Mouse (Mus musculus): ENCODE data around the gene Ano2.

Ano2 gene

DNA sequence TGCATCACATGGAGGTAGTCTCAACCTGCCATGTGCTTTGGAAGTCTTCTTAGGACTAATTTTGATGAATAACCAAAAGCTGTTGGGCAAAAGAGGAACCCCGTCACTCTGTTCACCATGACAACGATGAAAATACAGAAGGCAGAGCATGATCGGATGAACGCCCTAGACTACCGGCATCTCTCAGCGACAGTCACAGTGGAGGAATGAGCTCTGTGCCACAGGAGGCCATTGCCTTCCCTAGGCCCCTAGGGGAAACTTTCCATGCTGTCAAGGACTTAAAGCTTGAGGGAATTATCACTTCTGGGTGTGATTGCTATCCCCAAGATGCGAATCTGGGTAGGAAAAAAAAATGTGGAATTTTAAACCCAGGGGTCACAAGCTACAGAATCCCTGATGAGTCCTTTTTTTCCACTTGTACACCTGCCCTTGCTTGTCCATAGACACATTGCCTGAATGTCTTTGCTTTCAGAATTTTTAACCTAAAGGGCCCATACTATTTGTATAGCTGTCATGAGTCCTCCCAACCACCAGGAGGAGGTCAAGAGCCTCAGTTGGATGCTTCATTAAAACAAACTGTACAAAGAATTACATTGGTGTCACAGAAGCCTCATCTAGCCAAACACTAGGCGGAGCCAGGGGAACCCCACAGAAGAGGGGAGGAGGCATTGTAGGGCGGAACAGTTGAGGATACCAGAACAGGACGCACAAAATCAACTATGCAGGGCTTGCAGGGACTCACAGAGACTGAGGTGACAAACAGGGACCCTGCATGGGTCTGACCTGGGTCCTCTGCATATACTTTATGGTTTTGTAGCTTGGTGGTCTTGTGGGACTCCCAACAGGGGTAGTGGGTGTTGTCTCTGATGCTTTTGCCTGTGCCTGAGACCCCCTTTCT, 53.2 kb downstream of the Ano2 start:
- DNase-seq (ENCODE audit: low read depth, low spot score) = no peak

DNA sequence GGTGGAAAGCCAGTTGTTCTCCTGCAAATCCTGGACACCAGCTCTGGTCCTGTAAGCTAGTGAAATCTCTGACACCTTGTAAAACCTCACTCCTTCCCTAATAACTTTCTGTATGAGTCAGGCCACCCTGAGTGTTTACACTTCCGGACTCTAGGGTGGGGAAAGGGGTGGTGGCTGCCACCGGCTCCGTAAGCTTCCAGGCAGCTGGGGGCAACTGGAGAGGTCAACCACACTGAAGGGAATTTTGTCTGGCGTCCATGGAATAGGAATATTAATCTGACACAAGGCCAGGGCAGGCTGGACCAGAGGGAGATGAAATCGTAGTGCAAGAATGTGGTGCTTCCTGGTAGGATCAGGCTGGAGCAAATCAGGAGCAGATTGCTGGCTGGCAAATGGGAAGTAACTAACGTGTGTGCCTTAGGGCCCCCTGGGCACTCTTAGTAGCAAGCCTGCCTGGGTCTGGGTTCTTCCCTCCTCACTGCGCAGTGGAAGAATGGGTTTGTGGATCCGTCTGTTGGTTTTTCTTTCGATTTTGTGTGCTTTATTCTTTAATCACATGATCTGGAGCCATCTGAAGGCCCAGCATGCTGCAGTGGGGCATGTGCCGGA, 57.2 kb downstream of the Ano2 start:
- DNase-seq (ENCODE audit: low read depth, low spot score) = peak; percentile 88

DNA sequence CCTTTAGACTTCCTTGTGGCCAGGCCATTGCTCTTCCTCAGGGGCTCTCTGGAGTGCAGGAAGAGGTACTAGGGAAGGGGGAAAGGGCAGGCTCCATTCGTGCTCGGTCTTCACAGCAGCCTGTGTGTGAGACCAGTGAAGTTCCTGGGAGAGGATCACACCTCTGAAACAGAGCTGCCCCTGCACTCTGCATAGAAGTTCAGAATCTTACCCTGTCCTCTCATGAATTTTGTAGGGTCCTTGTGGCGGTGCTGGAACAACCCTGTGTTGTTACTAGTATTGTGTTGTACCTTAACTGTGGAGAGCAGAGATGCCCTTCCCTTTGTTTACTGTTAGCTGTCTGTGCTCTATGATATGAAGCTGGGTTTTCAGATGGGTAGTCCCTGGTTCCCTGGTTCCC, 58.4 kb downstream of the Ano2 start:
- DNase-seq (ENCODE audit: low read depth, low spot score) = no peak

DNA sequence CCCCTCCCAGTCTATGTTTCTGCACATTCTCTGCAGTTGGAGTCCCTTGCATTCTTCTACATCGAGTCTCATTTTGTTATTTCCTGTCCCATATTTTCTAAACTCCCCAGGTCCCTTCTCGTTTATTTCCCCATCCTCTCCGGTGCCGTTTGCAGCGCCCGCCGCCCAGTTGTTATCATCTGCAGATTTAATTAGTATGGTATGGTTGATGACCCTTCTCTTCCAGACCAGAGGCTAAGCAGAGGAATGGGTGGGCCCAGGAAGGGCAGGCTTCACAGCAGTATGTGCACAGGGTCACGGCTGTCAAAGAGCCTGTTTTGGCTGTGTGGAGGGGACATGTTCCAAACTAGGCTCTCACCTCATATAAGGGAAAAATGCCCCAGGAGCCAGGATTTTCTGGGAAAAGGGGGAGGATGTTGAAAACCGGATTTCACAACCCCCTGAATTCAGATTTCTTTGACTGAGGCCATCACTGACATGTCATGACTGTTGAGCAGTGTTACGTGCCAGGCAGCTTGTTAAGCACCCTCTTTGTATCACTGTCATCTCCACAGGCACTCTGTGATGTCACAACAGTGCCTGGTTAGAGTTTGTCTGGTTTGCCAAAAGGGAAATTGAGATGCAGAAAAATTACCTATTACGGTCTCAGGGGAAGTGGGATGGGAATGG, 72.8 kb downstream of the Ano2 start:
- DNase-seq (ENCODE audit: low read depth, low spot score) = no peak

DNA sequence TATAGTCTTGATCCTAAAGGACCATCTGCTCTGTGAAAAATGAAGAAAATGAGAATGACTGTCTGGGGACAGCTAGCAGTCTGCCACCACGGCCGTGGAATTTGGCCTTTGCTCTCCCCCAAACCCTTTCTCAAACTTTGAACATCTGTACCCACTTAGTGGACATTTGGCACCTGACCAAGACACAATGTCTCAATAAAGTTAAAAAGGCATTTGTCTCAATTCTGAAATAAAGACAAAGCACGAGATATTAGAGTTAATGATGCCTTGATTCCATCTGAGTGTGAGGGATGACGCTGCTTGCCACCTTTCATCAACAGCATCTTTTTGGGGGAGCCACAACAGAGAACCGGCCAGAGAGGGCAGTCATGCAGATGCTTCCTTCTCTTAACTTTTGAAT, 83.0 kb downstream of the Ano2 start:
- peak; percentile 5 for DNase-seq (ENCODE audit: low read depth, low spot score)

DNA sequence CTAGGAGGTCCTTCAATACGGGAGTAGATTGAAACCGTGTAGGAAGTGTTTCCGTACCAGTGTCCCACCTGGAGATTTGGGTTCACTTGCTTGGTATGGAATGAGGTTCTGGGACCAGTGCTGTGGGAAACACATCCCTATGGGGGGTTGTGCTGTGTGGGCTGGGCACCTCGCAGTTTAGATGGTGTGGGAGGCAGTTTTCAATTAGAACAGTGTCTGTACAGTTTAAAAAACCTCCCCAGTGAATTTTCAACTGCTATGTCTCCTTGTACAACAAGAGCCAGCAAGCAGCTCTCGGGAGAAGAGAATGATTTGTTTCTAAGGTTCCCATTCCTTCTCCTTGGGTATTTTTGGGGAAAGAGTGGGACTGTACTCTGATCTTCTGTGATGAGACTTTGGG, 86.1 kb downstream of the Ano2 start:
- no peak for DNase-seq (ENCODE audit: low read depth, low spot score)

DNA sequence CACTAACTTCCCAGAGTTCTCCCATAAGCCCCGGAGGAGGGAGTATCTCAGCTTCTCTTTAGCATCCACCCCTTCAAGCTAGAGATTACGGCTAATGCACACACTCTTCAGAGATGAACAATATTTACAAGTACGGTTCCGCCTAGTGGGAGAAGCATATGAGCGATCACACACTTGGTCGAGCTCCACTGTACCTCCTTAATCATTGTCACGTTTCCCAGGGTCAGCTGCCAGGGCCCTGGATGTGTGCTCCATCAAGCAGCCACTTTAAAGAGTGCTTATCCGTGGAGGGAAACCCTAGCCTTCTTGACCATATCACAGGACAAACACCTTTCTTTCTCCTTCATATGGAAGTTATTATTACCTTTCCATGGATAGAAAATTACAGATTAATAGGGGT, 112.7 kb downstream of the Ano2 start:
- no peak for DNase-seq (ENCODE audit: low read depth, low spot score)

DNA sequence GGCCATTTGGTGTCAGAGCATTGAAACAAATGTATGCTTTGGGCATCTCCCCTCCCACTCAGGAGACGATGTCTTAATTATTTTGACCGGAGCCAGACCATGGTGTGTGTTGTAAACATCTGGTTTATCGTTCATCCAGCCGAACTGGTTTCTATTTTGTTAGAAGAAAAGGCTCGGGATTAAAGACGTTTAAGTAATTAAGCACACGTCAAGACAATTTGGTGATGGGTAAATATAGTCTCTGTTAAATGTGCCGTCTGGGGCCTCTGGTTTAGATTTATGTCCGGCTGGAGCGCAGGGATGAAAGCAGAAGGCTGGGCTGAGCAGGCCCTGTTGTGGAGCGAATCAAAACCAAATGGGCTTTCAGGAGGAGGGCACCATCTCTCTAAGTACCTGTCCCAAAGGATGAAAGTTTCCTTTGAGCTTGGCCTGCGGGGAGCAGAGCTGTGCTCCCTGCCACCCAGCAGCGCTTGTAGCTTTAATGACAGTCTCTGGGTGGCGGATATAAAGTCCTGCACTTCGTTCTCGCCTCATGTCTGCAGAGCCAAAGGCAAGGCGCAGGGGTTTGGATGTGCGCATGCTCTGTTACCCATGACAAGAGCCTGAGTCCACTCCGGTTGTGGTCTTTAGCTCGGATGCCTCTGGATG, 113.3 kb downstream of the Ano2 start:
- no peak for DNase-seq (ENCODE audit: low read depth, low spot score)

DNA sequence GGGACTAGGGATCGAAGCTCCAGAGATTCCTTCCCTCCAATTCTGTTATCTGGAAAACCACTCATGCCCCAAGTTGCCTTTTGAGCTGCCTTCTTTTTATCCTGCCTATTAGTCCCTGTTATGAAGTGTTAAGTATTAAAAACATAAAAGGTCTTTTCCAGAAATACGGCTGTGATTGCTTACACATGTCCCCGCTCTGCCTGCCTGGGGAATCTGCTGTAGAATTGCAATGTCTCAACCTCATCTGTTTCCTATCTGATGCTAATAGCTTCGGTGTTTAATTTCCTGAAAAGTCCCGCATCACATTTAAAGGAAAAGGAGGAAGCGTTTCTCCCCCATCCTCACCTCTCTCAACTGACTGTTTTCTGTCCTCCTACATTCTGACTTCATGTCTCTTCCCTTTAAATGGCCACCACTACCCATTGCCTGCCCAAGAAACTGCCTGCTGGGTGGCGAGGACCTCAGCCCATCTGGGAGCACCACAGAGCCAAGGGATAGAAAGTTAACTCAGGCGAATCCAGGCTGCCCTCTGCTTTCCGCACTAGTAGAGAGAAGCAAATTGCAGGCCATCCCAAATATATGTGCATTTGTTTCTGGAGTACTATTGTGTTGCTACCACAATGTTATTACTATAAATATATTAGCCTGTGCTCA, 118.9 kb downstream of the Ano2 start:
- no peak for DNase-seq (ENCODE audit: low read depth, low spot score)

DNA sequence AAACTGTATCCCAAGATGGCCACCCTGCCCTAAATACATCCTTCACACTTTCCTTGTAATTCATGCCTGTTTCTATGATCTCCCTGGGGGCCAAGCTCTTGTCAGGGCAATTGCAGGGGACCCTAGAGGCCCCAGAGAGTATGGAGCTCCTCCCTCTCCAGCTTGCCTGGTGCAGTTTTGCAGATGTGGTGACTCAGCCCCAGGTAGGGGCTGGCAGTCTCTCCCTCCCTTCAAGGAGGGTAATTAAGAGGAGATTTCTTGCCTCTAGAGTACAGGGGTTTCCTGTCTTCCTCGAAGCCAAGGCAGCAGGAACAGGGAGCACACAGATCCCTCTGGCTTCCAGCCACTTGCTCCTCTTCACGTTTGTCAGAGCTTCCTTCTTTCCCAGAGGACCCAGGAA, 121.2 kb downstream of the Ano2 start:
- no peak for DNase-seq (ENCODE audit: low read depth, low spot score)

DNA sequence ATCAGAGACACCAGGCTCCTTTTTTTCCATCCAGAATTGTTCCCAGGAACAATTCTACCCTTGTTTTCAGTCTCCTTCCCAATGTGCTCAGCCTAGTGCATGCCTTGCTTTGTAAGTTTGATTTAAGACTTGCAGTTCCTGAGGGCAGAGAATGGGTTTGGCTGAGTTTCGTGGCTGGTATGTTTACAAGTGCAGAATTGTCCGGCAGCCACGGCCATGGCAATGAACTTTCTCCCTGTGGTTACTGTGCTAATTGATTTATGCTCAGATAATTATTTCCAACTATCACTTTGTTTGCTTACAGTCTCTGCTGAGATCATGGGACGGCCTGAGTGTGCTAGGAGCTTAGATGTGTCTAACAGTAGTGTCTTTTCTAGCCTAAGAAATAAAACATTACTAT, 147.9 kb downstream of the Ano2 start:
- DNase-seq (ENCODE audit: low read depth, low spot score) = no peak

DNA sequence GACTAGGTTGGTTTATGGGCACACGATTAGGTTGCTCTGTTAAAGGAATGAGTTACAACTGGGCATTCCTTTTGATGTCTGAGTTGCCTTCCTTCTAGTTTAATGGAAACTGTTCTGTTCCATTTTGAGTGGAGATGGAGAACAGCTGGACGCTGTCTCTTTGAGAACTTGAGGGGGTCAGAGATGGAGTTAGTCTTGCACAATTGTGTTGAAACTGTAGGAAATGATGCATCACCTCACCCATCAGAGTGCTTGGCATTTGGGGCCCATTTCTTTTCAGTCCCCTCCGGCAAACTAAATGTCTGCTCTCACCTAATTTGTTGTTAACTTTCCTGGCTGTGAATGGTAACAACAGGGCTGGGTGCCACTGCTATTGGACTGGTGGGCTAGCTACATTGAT, 151.1 kb downstream of the Ano2 start:
- DNase-seq (ENCODE audit: low read depth, low spot score) = no peak

DNA sequence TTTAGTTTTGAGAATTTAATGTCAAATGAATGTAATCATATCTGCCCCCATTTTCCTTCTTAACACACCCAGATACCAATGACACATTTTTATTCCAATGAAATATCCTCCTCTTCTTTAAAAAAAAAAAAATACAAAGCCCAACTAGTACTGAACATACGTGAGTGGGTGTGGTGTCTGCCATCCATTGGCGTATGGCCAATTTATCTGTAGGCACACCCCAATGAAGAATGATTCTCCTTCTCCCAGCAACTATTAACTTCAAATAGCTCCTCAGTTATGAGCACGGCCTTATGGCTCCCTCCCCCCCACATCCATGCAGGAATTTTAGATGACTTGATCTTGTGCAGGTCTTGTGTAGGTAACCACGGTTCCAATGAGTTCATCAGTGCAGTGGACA, 161.0 kb downstream of the Ano2 start:
- no peak for DNase-seq (ENCODE audit: low read depth, low spot score)

DNA sequence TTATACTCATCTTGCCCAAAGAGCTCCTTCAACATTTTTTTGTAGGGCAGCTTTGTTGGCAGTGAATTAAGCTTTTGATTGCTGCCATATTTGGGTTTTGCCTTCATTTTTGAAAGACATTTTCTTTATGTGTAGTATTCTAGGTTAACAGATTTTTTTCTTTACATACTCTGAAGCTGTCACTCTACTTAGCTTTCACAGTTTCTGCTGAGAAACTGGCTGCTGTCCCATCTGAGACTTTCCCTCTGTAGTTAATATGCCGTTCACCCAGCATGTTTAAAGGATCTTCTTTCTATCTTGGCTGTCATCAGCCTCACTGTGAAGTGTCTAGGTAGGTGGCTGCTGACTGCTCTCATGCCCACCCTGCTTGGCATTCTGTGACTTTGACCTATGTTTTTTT, 168.1 kb downstream of the Ano2 start:
- no peak for DNase-seq (ENCODE audit: low read depth, low spot score)

DNA sequence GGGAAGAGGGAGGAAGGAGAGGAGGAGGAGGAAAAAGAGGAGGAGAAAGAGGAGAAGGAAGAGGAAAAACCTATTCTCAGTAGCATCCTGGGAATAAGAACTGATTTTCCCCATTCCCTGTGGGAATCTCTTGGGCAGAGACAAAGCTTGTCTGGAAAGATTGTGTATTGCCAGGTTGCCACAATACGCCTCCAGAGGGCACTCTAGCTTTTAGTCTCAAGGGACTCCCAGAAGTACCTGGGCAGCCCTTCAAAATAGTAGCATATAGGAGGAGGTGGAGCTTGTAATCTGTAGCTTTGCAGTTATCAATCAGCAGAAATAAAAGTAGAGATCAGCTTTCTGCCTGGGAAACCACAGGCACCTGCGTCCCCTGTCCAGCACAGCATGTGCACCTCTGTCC, 178.3 kb downstream of the Ano2 start:
- peak; percentile 51 for DNase-seq (ENCODE audit: low read depth, low spot score)

DNA sequence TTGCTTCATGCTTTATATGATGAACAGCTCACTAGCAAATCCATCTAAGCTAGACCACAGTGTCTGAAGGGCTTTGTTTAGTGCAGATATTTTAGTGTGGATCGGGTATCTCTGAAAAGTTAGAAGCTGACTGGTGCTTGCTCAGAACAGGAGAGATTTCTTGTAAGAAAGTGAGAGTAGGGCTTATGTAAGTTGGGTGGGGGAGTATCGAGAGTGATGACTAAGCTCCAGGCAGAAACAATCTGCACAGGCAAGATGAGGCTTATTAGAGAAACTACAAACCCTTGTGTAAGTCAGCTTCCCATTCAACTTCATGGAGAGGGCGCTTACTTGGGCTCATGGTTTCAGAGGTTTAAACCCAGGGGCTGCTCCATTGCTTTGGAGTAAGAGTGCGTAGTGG, 181.3 kb downstream of the Ano2 start:
- no peak for DNase-seq (ENCODE audit: low read depth, low spot score)

DNA sequence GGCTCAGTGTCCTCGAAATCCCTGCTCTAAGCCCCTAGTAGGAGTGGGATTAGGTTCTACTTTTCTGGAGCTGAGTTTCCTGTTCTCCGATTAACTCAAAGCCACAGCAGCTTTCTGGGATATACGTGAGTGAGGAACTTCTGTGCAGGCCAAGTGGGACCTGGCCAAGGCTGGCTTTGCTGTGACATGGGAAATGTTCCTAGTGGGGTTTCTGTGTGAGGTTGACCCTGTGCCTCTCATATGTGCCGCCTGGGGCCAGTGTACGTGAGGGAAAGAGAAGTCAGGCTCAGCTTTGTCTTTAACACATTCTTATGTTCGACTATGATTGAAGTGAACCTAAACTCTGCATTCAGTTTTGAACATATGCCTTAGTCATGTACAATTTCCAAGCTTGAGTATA, 184.5 kb downstream of the Ano2 start:
- DNase-seq (ENCODE audit: low read depth, low spot score) = no peak

DNA sequence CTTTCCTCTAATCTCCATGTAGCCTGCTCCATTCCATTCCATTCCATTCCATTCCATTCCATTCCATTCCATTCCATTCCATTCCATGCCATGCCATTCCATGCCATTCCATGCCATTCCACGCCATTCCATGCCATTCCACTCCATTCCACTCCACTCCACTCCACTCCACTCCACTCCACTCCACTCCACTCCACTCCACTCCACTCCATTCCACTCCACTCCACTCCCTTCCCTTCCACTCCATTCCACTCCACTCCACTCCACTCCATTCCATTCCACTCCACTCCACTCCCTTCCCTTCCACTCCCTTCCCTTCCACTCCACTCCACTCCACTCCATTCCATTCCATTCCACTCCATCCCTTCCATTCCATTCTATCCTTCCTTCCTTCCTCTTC, 186.7 kb downstream of the Ano2 start:
- DNase-seq (ENCODE audit: low read depth, low spot score) = no peak

DNA sequence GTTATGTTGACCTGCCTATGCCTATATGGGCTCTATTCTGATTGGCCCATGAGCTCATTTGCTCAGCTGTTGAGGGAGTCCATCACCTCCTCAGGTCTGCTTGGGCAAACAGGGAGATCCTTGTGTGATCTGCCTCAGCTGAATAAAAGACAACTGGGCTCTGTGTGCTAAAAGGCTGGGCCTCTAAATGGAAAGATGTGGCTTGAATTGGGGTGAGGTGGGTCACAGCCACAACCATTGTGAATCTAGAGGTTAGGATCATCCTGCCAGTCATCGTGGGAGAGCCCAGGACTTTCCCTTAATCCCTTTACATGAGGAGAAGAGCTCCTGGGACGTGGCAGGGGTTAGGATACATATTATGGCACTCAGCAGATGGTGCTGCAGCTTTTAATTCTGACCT, 188.5 kb downstream of the Ano2 start:
- DNase-seq (ENCODE audit: low read depth, low spot score) = no peak

DNA sequence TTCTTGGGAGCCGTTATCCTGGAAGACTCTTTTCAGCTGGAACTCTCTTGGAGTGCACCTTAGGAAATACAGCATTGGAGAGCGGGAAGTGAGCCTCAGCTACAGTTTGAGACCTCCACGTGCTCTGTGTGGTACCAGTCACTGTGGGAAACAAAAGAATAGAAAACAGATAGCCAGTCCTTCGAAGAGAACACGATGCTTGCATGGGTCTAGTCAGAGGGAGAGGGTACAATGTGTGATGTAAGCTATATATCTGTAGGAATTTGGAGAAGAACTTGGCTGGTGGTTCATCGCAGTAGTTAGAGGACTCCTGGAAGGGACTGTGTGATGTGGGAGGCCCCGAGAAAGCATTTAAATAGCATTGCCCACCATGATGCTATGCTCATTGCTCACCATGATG, 189.1 kb downstream of the Ano2 start:
- no peak for DNase-seq (ENCODE audit: low read depth, low spot score)

DNA sequence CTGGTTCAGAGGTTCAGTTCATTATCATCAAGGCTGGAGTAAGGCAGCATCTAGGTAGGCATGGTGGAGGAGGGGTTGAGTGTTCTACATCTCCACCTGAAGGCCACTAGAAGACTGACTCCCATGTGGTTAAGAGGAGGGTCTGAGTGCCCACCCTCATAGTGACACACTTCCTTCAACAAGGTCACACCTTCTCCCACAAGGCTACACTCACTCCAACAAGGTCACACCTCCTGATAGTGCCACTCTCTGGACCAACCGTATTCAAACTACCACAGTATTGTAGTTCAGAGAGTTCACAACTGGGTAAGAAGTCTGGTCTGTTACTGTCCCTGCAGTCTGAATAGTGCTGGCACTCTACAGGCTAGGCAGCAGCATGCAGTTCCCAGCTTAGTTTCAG, 198.4 kb downstream of the Ano2 start:
- DNase-seq (ENCODE audit: low read depth, low spot score) = no peak

DNA sequence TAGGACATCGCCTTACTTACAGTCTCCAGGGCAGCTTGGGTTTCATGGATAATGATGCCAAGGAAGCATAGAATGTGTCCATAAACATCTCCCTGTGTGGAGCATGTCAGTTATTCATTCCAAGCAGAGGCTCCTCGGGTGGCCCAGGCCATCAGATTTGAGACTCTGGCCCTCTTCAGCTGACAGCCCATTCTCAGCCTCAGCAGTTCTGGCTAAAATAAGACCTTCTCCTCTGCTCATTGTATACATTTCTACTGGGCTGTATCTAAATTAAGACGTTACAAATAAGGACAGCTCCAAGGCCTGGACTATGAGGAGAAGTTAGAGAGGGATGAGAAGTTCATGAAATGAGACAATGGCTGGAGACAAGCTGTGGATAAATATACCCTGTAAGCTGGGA, 204.1 kb downstream of the Ano2 start:
- no peak for DNase-seq (ENCODE audit: low read depth, low spot score)
